Mouse (Mus musculus) liver, embryonic 12.5 days (tissue): ENCODE measurements around the gene Cfd. TPM values are rescaled to one million over a fixed set of nuclear protein-coding genes. Genes with fewer than 3 reads are reported as not detected.

Source experiments
- ATAC-seq: fragments of 200-750 bp; cut with Nextera tagmentation; 2 replicates; pipeline ENCODE4 v1.8.0; 2017; ENCODE audit warnings: moderate number of reproducible peaks, mild to moderate bottlenecking, moderate library complexity
- H3K27ac ChIP-seq: fragments of 300-500 bp; sonication (generic); 2 replicates; pipeline ENCODE4 v1.5.1; 2016; ENCODE audit warnings: mild to moderate bottlenecking
- H3K27me3 ChIP-seq: fragments of 300-500 bp; sonication (generic); replicated peaks from 2 replicates; pipeline ENCODE4 v1.6.1; 2016; ENCODE audit warnings: mild to moderate bottlenecking, moderate library complexity
- H3K36me3 ChIP-seq: fragments of 300-500 bp; sonication (generic); 2 replicates; pipeline ENCODE4 v1.6.1; 2016; ENCODE audit warnings: mild to moderate bottlenecking, moderate library complexity
- H3K4me1 ChIP-seq: fragments of 300-500 bp; sonication (generic); 2 replicates; pipeline ENCODE4 v1.6.1; 2016
- H3K4me2 ChIP-seq: fragments of 300-500 bp; sonication (generic); 2 replicates; pipeline ENCODE4 v1.6.1; 2016; ENCODE audit warnings: mild to moderate bottlenecking, moderate library complexity
- H3K4me3 ChIP-seq: fragments of 300-500 bp; sonication (generic); 2 replicates; pipeline ENCODE4 v1.5.1; 2016; ENCODE audit warnings: mild to moderate bottlenecking, moderate library complexity
- H3K9ac ChIP-seq: fragments of 300-500 bp; sonication (generic); 2 replicates; pipeline ENCODE4 v1.6.1; 2016; ENCODE audit warnings: mild to moderate bottlenecking, moderate library complexity
- H3K9me3 ChIP-seq: fragments of 300-500 bp; sonication (generic); replicated peaks from 2 replicates; pipeline ENCODE4 v1.6.1; 2016; ENCODE audit warnings: mild to moderate bottlenecking, moderate library complexity
- WGBS: fragments of 180-500 bp; shearing (Covaris S2); methylation state at CpG from one replicate; pipeline ENCODE4 v1.1.7; 2016; ENCODE audit not compliant: insufficient replicate concordance; 5-methylcytosine and 5-hydroxymethylcytosine counted together
- polyA plus RNA-seq: library from polyadenylated mRNA; unstranded; fragments of >200 nt; fragmentation: Nextera tagmentation; extraction: Ambion mirVana; gene quantifications from 2 replicates; pipeline ENCODE4 v1.2.1, GENCODE M21; 2016

The Cfd gene
- polyA plus RNA-seq, 1 experiment from 2014 or later: not detected

DNA sequence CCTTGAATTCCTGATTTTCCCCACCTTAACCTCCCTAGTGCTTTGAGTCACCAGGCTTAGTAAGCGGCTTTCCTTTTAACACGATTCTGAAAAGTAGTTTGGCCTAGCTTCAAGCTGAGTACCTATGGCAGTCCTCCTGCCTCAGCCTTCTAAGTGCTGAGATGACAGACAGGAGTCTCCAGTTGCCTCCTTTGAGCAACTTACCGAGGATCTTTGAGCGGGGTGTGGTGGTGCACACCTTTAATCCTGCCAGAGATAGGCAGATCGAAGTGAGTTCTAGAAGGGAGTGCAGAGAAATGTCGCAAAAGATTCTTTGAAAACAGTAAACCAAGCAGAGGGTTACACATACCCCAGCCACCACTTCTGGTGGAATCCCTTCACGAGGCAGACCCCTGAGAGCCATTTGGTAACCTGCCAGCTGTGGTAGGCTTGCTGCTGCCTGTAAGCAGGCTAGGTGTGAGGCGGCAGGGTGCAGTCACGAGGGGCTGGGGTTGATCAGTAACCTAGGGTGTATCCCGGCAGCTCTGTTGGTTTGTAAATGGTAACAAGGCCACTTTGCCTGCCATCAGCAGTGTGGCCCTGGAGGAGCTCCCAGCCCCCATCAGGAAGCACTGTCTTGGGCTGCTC lies 35.0 kb upstream of the Cfd start:
- no peak for ATAC-seq
- Histone ChIP-seq H3K9me3 (no peaks in the 10 kb centered on the region), H3K27ac (peak overlapping the region; percentile 99), H3K27me3 (no peaks in the 10 kb centered on the region), H3K4me2 (peak overlapping the region; percentile 98), H3K4me1 (peaks cover 74% of the 10 kb centered on the region), H3K36me3 (peaks cover 50% of the 10 kb centered on the region), H3K4me3 (peak overlapping the region; percentile 93), H3K9ac (peak overlapping the region; percentile 97)
- WGBS: 2% methylated on average over 10 of the region's 10 CpGs

DNA sequence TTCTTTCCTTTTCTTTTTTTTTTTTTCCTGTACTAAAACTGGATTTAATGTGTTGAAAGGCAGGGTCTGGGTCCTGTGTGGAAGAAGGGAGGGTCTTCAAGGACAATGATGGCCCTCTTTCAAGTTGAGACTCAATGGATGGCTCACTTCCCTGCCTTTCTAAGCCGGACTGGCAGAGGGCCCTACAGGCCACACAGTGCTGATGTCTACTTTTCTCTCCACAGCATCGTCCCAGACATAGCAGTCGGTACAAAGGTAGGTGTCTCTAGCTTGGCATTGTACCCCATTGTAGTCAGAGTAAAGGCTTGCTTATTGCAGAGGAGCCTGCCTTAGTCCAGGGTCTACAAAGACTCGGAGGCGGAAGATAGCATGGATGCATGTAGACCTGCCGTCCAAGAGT lies 34.4 kb upstream of the Cfd start:
- Histone ChIP-seq H3K9me3 (no peaks in the 10 kb centered on the region), H3K36me3 (peaks cover 56% of the 10 kb centered on the region), H3K4me2 (peak overlapping the region; percentile 98), H3K27me3 (no peaks in the 10 kb centered on the region), H3K9ac (peak overlapping the region; percentile 97), H3K4me1 (peaks cover 68% of the 10 kb centered on the region), H3K4me3 (peak overlapping the region; percentile 93), H3K27ac (peak overlapping the region; percentile 99)
- 46% methylated on average over 6 of the region's 6 CpGs for WGBS
- ATAC-seq: no peak

DNA sequence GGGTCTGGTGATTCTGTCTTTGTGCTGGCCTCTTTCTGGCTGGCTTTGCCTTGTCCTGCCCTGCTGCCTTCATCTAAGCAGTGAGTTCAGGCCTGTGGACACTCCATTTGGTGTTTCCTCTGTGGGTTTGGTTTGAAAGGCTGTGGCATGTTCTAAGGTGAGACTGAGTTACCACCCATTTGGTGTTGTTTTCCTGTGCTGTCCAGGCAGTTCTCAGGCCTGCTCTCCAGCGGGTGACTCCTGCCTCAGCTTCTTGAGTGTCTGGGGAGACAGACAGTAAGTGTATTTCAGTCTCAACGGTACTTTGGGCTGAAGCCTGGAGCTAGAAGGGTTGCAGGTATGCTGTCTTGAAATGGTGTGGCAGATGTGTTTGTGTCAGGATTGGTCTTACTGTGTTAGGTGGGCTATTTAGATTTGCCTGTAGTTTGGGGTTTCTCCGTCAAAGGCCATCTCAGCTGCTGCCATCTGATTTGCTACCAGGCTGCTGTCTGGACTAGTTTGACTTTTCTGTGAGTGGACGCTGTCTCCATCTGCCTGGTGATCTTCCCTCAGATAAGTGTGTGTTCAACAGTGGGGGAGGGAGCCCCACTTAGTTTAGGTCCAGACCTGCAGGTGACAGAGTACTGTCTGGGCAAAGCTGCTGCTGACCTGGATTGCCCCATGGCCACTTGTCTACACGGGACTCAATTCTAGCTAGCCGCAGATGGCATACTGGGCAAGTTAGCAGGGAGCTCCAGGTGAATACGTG lies 33.8 kb upstream of the Cfd start:
- WGBS: 42% methylated on average over 7 of the region's 7 CpGs
- Histone ChIP-seq H3K36me3 (peaks cover 62% of the 10 kb centered on the region), H3K4me3 (peak overlapping the region; percentile 93), H3K9me3 (no peaks in the 10 kb centered on the region), H3K27ac (peak overlapping the region; percentile 99), H3K9ac (peak overlapping the region; percentile 97), H3K4me2 (peak overlapping the region; percentile 98), H3K4me1 (peaks cover 62% of the 10 kb centered on the region), H3K27me3 (no peaks in the 10 kb centered on the region)
- ATAC-seq: no peak

DNA sequence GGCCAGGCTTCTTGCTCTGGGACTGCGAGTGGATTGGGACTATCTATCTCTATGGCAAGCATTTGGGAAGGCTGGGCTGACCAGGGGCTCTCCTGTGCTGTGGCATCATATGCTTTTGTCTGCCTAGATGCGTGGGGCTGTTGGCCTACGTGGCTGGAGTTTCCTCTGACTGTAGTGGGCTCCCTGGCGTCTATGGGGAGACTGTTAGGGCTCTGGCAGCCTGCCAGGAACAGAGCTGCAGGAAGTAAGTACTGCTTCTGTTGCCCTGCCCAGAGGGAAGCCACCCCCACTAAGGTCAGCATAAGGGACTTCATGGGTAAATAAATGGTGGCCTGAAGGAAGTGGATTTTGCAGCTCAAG lies 33.2 kb upstream of the Cfd start:
- no peaks in the 10 kb centered on the region for H3K9me3 ChIP-seq
- peak overlapping the region; percentile 93 for H3K4me3 ChIP-seq
- WGBS: 42% methylated on average over 4 of the region's 4 CpGs
- H3K4me1 ChIP-seq: peaks cover 56% of the 10 kb centered on the region
- ATAC-seq: no peak
- no peaks in the 10 kb centered on the region for H3K27me3 ChIP-seq
- H3K27ac ChIP-seq: peak overlapping the region; percentile 99
- peaks cover 67% of the 10 kb centered on the region for H3K36me3 ChIP-seq
- peak overlapping the region; percentile 97 for H3K9ac ChIP-seq
- H3K4me2 ChIP-seq: peak overlapping the region; percentile 98

DNA sequence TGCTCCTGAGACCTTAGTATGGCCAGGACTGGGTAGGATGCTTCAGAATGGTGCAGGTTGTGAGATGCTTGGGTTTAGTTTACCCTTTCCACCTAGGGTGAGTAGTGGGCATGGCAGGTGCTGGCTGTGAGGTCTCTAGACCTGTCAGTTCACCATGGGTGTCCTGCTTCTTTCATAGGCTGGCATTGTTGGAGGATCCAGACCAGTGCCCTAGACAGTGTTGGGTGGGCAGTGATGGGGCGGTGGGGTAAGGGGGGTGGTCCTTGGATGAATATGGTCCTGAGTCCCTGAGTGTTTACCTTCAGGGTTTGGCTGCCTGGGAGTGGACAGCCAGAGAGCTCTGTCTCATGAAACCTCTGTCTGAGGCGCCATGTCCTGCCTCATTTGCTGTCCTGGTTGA lies 32.8 kb upstream of the Cfd start:
- Histone ChIP-seq H3K4me1 (peaks cover 52% of the 10 kb centered on the region), H3K27ac (peak overlapping the region; percentile 99; the same call in 1 of the 2 replicates), H3K4me3 (peak overlapping the region; percentile 93), H3K9me3 (no peaks in the 10 kb centered on the region), H3K36me3 (peaks cover 72% of the 10 kb centered on the region), H3K4me2 (peak overlapping the region; percentile 98), H3K9ac (0 out of 2 replicates have a peak overlapping the region, but pooled peaks have one; percentile 22), H3K27me3 (no peaks in the 10 kb centered on the region)
- WGBS: 78% methylated on average over 2 of the region's 2 CpGs
- no peak for ATAC-seq

DNA sequence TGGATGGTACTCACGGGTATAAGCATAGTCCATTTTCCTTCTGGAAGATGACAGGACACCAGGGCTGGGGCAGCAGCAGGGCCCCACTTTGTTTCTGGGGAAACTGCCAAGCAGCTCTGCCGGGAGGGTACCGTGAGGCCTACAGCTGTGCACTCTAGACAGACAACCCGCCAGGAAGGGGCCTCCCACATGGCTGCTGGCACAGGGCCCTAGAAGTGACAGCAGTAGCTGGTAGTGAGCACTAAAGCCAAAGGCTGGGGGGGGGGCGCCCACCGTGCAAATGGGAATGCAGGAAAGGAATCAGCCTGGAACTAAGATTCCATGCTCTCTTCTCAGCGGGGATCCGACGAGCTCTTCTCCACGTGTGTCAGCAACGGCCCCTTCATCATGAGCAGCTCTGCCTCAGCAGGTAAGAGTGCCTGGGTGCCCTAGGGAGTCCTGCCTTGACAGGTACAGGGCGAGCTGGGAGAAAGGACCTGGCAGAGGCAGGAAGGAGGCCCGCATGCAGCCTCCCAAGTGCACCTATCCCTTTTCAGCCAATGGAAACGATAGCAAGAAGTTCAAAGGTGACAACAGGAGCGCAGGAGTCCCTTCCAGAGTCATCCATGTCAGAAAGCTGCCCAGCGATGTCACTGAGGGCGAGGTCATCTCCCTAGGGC lies 32.1 kb upstream of the Cfd start:
- peaks cover 45% of the 10 kb centered on the region for H3K4me1 ChIP-seq
- no peak for ATAC-seq
- peak overlapping the region; percentile 42; the same call in 1 of the 2 replicates for H3K27ac ChIP-seq
- H3K27me3 ChIP-seq: no peaks in the 10 kb centered on the region
- H3K4me2 ChIP-seq: peak overlapping the region; percentile 98
- peaks cover 78% of the 10 kb centered on the region for H3K36me3 ChIP-seq
- H3K4me3 ChIP-seq: peak overlapping the region; percentile 93
- 0 out of 2 replicates have a peak overlapping the region, but pooled peaks have one; percentile 22 for H3K9ac ChIP-seq
- no peaks in the 10 kb centered on the region for H3K9me3 ChIP-seq
- WGBS: 71% methylated on average over 17 of the region's 17 CpGs

DNA sequence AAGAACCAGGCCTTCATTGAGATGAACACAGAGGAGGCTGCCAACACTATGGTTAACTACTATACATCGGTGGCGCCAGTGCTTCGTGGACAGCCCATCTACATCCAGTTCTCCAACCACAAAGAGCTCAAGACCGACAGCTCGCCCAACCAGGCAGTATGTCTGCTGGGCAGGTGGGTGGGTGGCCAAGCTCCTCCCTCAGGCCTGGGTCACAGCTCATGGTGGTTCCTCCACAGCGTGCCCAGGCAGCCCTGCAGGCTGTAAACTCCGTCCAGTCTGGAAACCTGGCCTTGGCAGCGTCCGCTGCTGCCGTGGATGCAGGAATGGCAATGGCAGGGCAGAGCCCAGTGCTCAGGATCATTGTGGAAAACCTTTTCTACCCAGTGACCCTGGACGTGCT lies 31.5 kb upstream of the Cfd start:
- 84% methylated on average over 11 of the region's 11 CpGs for WGBS
- Histone ChIP-seq H3K4me3 (no peak overlapping the region), H3K9me3 (no peaks in the 10 kb centered on the region), H3K27me3 (no peaks in the 10 kb centered on the region), H3K27ac (no peak overlapping the region), H3K36me3 (peaks cover 84% of the 10 kb centered on the region), H3K4me2 (no peak overlapping the region), H3K9ac (no peak overlapping the region), H3K4me1 (peaks cover 42% of the 10 kb centered on the region)
- no peak for ATAC-seq

DNA sequence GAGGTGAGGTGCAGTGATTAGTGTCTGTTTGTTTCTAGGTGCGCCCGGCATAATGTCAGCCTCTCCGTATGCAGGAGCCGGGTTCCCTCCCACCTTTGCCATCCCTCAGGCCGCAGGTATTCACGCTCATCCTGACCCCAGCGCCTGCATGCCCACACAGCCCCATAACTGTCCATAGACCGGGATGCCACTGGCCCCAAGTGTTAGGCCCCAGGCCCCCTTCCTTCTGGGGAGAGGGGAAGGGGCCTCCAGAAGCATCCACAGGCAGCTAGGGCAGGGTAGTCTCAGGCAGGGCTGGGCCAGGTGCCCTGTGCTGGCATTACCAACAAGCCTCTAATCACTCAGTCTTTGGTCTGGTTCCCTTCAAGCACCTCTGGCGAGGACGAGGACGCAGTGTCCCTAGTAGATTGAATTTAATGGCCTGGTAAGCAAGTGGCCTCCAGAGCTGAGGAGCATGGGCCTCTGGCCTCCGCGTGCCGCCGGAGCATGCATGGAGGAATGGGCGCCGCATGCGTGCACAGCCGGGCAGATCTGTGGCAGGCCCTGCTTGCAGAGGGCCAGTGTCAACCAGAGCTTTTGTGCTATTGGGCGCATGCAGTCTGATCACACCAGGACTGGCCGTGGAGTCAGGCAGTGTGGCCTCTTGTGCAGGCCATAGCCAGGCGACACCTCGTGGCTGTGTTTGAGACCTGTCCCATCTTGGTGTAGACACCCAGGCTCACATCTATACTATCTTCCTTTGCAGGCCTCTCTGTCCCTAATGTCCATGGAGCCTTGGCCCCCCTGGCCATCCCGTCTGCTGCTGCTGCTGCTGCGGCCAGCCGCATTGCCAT lies 30.4 kb upstream of the Cfd start:
- WGBS: 91% methylated on average over 26 of the region's 26 CpGs
- Histone ChIP-seq H3K4me3 (no peak overlapping the region), H3K9me3 (no peaks in the 10 kb centered on the region), H3K36me3 (peaks cover 96% of the 10 kb centered on the region), H3K27me3 (no peaks in the 10 kb centered on the region), H3K9ac (no peak overlapping the region; the same call in 1 of the 2 replicates), H3K4me2 (no peak overlapping the region), H3K4me1 (peaks cover 48% of the 10 kb centered on the region), H3K27ac (no peak overlapping the region)
- no peak for ATAC-seq

DNA sequence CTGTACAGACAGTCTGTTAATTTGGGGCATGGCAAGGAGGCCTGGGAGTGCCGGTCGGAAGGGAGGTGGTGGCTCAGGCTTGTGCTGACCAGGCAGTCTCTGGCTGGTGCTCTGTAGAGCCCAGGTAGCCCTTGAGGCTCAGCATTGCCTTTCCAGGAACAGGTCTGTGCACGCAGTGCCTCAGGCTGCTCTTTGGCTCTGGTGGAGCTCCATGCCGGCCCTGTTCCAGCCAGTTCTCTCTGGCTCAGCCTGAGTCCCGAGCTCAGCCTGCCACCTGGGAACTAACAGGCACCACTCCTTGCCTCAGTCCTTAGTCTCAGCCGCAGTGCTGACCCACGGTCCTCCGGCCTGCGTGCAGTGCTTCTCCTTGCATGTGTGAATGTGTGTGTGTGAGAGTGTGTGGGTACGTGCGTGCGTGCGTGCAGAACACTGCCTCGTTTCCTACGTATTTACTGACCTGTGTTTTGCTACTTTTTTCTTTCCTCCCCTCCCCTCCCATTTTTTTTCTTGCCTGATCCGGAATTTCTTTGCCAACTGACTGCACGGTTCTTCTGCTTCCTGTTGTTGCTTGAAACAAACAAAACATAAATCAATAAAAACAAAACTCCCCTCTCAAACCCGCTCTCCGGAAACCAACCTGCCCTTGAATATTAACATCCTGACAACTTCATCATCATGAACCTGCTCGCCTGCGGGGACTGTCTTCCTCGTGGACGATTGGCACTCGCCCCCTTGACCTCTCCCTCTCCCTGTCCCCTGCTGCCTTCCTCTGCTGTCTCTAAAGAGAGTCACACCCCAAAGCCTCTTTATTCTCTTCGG lies 29.2 kb upstream of the Cfd start:
- ATAC-seq: no peak
- 87% methylated on average over 25 of the region's 25 CpGs for WGBS
- Histone ChIP-seq H3K27ac (0 out of 2 replicates have a peak overlapping the region, but pooled peaks have one; percentile 8), H3K36me3 (peaks cover 98% of the 10 kb centered on the region), H3K4me2 (no peak overlapping the region), H3K27me3 (no peaks in the 10 kb centered on the region), H3K9ac (no peak overlapping the region), H3K9me3 (no peaks in the 10 kb centered on the region), H3K4me3 (no peak overlapping the region), H3K4me1 (peaks cover 43% of the 10 kb centered on the region)

DNA sequence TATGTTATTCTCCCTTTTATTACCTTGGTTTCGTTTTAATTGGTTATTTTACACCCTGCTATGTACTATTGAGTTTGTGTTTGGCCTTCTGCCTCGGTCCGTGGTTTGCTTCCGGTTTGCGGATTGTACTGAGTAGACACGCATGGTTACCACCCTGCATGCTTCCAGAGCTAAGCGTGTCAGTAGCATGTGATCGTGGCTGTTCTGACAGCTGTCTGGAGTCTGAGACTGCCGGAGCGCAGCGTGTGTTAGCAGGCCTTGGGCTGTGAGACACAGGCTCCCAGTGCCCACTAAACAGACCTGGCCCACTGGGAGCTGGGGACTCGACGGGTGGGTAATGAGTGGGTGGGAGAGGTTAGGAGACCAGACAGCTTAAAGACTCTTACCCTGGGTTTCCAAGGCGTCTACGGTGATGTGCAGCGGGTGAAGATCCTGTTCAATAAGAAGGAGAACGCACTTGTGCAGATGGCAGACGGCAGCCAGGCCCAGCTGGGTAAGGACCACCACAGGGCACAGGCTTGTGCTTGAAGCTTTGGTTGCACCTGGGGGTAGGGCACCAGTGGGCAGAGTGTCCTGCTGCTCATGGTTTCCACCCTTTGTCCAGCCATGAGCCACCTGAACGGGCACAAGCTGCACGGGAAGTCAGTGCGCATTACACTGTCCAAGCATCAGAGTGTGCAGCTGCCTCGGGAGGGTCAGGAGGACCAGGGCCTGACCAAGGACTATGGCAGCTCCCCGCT lies 28.4 kb upstream of the Cfd start:
- H3K4me1 ChIP-seq: peaks cover 35% of the 10 kb centered on the region
- 86% methylated on average over 23 of the region's 23 CpGs for WGBS
- H3K9me3 ChIP-seq: no peaks in the 10 kb centered on the region
- H3K27ac ChIP-seq: no peak overlapping the region
- H3K4me3 ChIP-seq: no peak overlapping the region
- no peak overlapping the region for H3K9ac ChIP-seq
- no peaks in the 10 kb centered on the region for H3K27me3 ChIP-seq
- H3K4me2 ChIP-seq: no peak overlapping the region
- H3K36me3 ChIP-seq: peaks cover 91% of the 10 kb centered on the region
- ATAC-seq: no peak
